Mouse (Mus musculus) spleen, postnatal 36 days (tissue): ENCODE measurements around the gene Gm4498.
"Not testable (repeated sequence)": the region's sequence is repeated elsewhere in the genome, so short reads cannot be mapped to it uniquely, and the experiment has no call there.

Experiments used
- DNase-seq, 2 experiments: peaks; one replicate each; pipeline ENCODE4 v3.0.0; 2022; ENCODE audit warnings: low spot score in 2 of 2, mixed read lengths in 1 of 2

Gene Gm4498

DNA sequence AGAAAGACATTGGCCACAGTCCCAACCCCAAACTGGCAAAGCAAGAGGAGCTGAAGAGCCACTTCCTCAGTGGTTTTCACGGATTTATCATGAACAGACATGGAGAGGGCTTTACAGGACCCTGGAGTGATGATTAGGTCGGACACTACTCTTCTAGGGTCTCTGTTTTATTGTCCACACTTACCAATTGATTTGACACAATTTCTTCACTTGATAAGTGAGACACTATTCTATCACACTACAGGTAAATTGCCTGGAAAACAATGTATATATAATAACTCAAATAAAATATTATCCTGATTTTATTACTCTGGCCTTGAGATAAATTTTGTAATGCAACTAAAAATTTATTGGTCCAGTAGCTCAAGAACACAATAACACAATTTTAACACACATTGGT is at the start of gene Gm4498:
TSS of gene Gm4498 (minus strand) at position 101 of the 400 bp plus-strand sequence.
- DNase-seq: not testable (repeated sequence)

DNA sequence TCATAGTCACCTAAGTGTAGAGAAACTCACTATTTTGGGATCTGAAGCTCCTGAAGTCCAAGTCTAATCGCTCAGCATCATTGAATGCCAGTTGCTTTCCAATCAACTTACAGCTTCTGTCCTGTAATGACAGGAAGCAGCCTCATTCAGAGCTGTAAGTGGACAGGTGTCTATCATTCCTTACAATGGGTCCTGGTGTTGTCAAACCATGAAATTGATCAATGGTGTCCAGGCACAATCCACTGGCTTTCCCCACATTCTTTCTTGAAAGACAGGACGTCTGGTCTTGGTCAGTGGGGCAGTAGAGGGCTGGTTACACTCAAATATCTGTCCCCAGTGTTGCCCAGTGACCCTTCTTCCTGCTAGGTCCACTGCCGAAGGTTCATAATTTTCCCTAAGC is 29.1 kb upstream of the Gm4498 start, which contains the start of gene Gm5890:
TSS of gene Gm5890 (minus strand) at position 101 of the 400 bp plus-strand sequence.
- not testable (repeated sequence) for DNase-seq

DNA sequence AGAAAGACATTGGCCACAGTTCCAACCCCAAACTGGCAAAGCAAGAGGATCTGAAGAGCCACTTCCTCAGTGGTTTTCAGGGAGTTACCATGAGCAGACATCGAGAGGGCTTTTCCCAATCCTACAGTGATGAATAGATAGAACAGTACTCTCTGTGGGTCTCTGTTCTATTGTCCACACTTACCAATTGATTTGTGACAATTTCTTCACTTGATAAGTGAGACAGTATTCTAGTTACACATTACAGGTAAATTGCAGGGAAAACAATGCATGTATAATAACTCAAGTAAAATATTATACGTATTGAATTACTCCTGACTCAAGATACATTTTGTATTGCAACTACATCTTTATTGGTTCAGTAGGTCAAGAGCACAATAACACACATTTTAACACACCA is 28.1 kb downstream of the Gm4498 start, which contains the start of gene Gm6164:
TSS of gene Gm6164 (minus strand) at position 101 of the 400 bp plus-strand sequence.
- DNase-seq: not testable (repeated sequence)

DNA sequence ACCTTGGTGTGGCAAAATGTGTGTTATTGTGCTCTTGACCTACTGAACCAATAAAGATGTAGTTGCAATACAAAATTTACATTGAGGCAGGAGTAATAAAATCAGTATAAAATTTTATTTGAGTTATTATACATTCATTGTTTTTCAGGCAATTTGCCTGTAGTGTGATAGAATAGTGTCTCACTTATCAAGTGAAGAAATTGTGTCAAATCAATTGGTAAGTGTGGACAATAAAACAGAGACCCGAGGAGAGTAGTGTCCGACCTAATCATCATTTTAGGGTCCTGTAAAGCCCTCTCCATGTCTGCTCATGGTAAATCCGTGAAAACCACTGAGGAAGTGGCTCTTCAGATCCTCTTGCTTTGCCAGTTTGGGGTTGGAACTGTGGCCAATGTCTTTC is 40.2 kb downstream of the Gm4498 start, which contains the start of gene Vmn1r95:
TSS of gene Vmn1r95 (plus strand) at position 301 of the 400 bp plus-strand sequence.
- DNase-seq: not testable (repeated sequence)
